Mouse (Mus musculus) macrophage (primary cell): ENCODE data around the gene Il22ra2. TPM values are rescaled to one million over a fixed set of nuclear protein-coding genes. Genes with fewer than 3 reads are reported as not detected.

Experiments
- H3K27ac ChIP-seq: fragments of 350-480 bp; formaldehyde crosslinking; 2 replicates; pipeline ENCODE4 v1.9.0; 2021
- H3K36me3 ChIP-seq: fragments of 350-480 bp; formaldehyde crosslinking; 2 replicates; pipeline ENCODE4 v1.9.0; 2021; ENCODE audit errors: inconsistent target
- H3K4me3 ChIP-seq: fragments of 350-480 bp; formaldehyde crosslinking; 2 replicates; pipeline ENCODE4 v1.9.0; 2021; ENCODE audit errors: inconsistent target
- H3K79me2 ChIP-seq: fragments of 350-480 bp; formaldehyde crosslinking; 2 replicates; pipeline ENCODE4 v1.9.0; 2021; ENCODE audit errors: inconsistent target
- WGBS: methylation state at CpG from one replicate; pipeline ENCODE4 v1.1.7; 2026; ENCODE audit warnings: inconsistent platforms; ENCODE audit not compliant: missing documents; 5-methylcytosine and 5-hydroxymethylcytosine counted together
- polyA plus RNA-seq: library from polyadenylated mRNA; stranded (reverse); fragments of 250-400 nt; gene quantifications from 3 replicates; pipeline ENCODE4 v1.2.4, GENCODE M21; 2018; ENCODE audit warnings: inconsistent platforms

Il22ra2 gene
- polyA plus RNA-seq, 1 experiment from 2014 or later = not detected

DNA sequence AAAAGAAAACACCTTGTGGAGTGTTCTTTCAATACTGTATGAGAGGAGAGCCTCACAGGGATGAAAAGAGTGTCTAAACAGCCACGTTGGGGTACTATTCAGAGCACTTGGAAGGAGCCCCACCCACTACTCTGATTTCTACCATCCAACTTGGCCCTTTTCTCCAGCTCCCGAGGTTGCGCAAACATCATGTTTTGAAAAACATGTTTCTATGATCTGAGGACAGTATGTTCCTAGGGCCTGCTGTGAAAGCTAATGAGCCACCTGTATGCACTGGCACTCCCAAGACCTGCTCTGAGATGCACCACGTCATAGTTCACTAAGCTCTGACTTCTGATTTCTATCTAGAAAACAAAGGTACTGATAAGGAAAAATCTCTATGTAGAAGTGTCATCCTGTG lies 6.0 kb downstream of the Il22ra2 start:
- 84% methylated on average over 4 of the region's 4 CpGs for whole genome bisulfite sequencing
- H3K79me2 ChIP-seq = no peaks in the 10 kb centered on the region
- no peak overlapping the region for H3K27ac ChIP-seq
- no peak overlapping the region for H3K4me3 ChIP-seq
- no peaks in the 10 kb centered on the region for H3K36me3 ChIP-seq

GRCm38 (mm10) chr10:19631616-19632195 lies 9.9 kb downstream of the Il22ra2 start:
- WGBS = 97% methylated on average over 13 of the region's 13 CpGs
- H3K4me3 ChIP-seq = no peak overlapping the region
- no peak overlapping the region for H3K27ac ChIP-seq

GRCm38 (mm10) chr10:19638851-19639250 lies 17.1 kb downstream of the Il22ra2 start:
- H3K4me3 ChIP-seq = no peak overlapping the region
- H3K79me2 ChIP-seq = no peaks in the 10 kb centered on the region
- no peak overlapping the region for H3K27ac ChIP-seq
- no peaks in the 10 kb centered on the region for H3K36me3 ChIP-seq
- 100% methylated on average over 5 of the region's 5 CpGs for WGBS

More at GRCm38 (mm10) chr10:19631616-19632195, 9.9 kb downstream of the Il22ra2 start:
- H3K36me3 ChIP-seq = no peaks in the 10 kb centered on the region
- no peaks in the 10 kb centered on the region for H3K79me2 ChIP-seq

- Histone ChIP-seq H3K36me3 (no peaks in the 10 kb centered on the region), H3K4me3 (no peak overlapping the region), H3K79me2 (no peaks in the 10 kb centered on the region), H3K27ac (no peak overlapping the region)
- 90% methylated on average over 1 of the region's 1 CpGs for WGBS
These were observed 17.8 kb downstream of the Il22ra2 start for GRCm38 (mm10) chr10:19639630-19640029.

GRCm38 (mm10) chr10:19645119-19645518 lies 23.3 kb downstream of the Il22ra2 start:
- WGBS = 94% methylated on average over 2 of the region's 2 CpGs
- Histone ChIP-seq H3K4me3 (no peak overlapping the region), H3K79me2 (no peaks in the 10 kb centered on the region), H3K27ac (no peak overlapping the region), H3K36me3 (no peaks in the 10 kb centered on the region)

DNA sequence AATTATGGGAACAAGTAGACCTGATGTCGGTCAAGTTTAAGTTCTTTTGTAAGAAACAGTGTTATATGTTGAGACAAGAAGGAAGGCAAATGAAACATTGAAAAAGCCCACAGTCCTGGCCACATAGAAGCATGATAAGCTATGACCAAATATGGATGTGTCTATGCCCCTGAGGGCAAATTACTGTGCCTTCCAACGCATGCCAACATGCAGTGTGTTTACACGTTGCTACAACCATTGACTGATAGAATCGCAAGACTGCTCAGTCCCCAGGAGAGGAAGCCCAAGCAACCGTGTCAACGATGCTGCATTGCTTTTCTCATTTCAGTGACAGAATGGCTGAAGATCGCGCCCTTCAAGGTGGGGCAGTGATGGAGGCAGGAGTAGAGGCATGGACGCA lies 35.6 kb downstream of the Il22ra2 start:
- Histone ChIP-seq H3K79me2 (no peaks in the 10 kb centered on the region), H3K36me3 (no peaks in the 10 kb centered on the region), H3K4me3 (no peak overlapping the region), H3K27ac (no peak overlapping the region)
- 97% methylated on average over 9 of the region's 9 CpGs for WGBS

DNA sequence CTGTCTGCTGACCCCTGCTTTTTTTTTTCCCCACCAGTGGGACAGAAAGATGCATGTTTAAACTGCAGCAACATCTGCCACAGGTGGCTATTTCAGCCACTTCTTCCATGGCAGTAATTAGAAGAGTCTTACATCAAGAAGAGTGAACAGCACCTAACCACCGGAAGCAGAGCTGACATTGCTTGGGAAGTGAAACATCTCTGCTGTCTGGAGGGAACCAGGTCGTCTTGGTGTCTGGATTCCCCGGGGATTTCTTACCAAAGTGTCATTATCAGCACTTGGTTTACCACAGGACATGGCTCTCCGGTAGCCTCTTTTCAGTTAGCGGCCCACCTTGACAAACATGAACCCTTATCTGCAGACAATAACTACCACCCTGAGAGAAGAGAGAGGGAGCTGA lies 38.2 kb downstream of the Il22ra2 start:
- H3K36me3 ChIP-seq = no peaks in the 10 kb centered on the region
- 57% methylated on average over 3 of the region's 5 CpGs for WGBS
- H3K27ac ChIP-seq = no peak overlapping the region
- H3K79me2 ChIP-seq = no peaks in the 10 kb centered on the region
- H3K4me3 ChIP-seq = no peak overlapping the region

DNA sequence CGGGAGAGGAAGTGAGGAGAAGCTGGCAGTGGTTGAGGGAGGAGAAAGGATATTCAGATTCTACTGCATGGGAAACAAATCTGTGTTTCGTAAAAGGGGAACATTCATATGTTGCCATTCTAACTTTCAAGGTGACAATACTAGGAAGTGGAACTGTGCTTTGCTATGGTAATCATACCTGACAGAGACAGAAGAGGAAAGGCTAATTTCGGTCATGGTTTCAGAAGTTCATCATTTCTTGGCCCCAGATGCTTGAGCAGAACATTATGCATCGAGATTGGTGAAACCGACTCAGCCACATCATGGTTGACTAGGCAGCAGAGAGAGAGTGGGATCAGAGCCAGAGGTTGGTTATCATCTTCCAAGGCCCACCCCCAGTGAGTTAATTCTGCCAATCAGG lies 47.2 kb downstream of the Il22ra2 start:
- H3K4me3 ChIP-seq = no peak overlapping the region
- no peaks in the 10 kb centered on the region for H3K79me2 ChIP-seq
- WGBS = 64% methylated on average over 5 of the region's 5 CpGs
- H3K36me3 ChIP-seq = no peaks in the 10 kb centered on the region
- H3K27ac ChIP-seq = no peak overlapping the region

DNA sequence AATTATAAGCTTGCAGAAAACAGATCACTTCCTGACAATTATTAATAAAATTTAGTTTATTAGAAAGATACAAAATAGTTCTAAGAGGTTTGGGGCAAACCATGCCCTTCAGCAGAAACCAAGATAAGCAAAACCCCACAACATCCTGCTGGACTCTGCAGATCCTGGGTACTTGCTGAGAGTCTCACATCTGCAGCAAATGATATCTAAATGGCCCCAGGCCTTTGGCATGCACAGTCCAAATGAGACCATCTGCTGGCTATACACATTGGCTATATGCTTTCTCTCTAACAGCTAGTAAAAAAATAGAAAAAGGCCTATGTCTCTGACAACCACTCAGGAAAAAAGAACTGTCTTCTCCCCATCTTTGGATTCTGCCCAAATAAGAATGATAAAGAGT lies 50.2 kb downstream of the Il22ra2 start:
- H3K79me2 ChIP-seq = no peaks in the 10 kb centered on the region
- no peak overlapping the region for H3K27ac ChIP-seq
- H3K4me3 ChIP-seq = no peak overlapping the region
- no peaks in the 10 kb centered on the region for H3K36me3 ChIP-seq

DNA sequence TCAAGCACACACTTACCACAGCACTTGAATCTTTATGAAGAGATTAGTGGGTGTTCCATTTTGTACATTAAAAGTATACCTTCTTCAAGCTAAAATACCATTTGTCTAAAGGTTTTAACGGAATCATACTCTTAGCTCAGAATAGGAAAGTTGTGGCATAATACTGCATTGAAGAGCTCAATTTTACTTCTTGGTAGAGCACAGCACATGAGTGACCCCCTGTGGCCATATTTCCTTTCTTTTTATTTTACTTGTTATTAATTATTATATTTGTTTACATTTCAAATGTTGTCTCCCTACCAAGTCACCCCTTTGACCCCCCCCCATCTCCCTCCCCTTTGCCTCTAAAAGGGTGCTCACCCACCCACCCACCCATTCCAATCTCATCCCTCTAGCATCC lies 51.3 kb downstream of the Il22ra2 start:
- Histone ChIP-seq H3K79me2 (no peaks in the 10 kb centered on the region), H3K27ac (no peak overlapping the region), H3K36me3 (no peaks in the 10 kb centered on the region), H3K4me3 (no peak overlapping the region)
- WGBS = 20% methylated on average over 1 of the region's 1 CpGs

Other genes with a start within 250 kb of the Il22ra2 start
- 152 to 186 TPM (median 172 TPM) in 3 replicates for gene Ifngr1, start 30.0 kb upstream of the Il22ra2 start, polyA plus RNA-seq
- not detected in 3 replicates for gene Il20ra, start 90.6 kb downstream of the Il22ra2 start, polyA plus RNA-seq
- 0.14 TPM in 1 of 3 replicates, not detected in the others for gene Slc35d3, start 229.5 kb downstream of the Il22ra2 start, polyA plus RNA-seq